Mouse (Mus musculus) kidney, adult 8-10 months (tissue): Measurements from ENCODE around the gene Vcl.
A peak's percentile ranks its signal among the peaks of the same experiment; 100 is the strongest.

Source experiments
- DNase-seq, 2 experiments: peaks; one replicate each; pipeline ENCODE4 v3.0.0; 2022

The Vcl gene

GRCm38 (mm10) chr14:21073981-21074380, 144.8 kb downstream of the Vcl start:
- DNase-seq = no peak

- DNase-seq = no peak
Observed at GRCm38 (mm10) chr14:21074398-21075320, 145.5 kb downstream of the Vcl start.

- DNase-seq = peak; percentile 94
Observed at GRCm38 (mm10) chr14:21075751-21076500, 146.7 kb downstream of the Vcl start.

- DNase-seq = peak in 1 of 2 experiments; percentile 24
Observed at GRCm38 (mm10) chr14:21076501-21077194, 147.4 kb downstream of the Vcl start.

- no peak for DNase-seq
Observed at GRCm38 (mm10) chr14:21077939-21078338, 148.7 kb downstream of the Vcl start.

GRCm38 (mm10) chr14:21078511-21078910, 149.3 kb downstream of the Vcl start:
- DNase-seq = no peak

- DNase-seq = no peak
Observed at GRCm38 (mm10) chr14:21082823-21083222, 153.6 kb downstream of the Vcl start.
